Mouse (Mus musculus) embryonic facial prominence, embryonic 11.5 days (tissue): ENCODE data around the gene Tep1. TPM values are rescaled to one million over a fixed set of nuclear protein-coding genes. Genes with fewer than 3 reads are reported as not detected.
"Not testable (repeated sequence)": the region's sequence is repeated elsewhere in the genome, so short reads cannot be mapped to it uniquely, and the experiment has no call there.

Experiments
- ATAC-seq: fragments of 200-750 bp; cut with Nextera tagmentation; replicated peaks from 2 replicates; pipeline ENCODE4 v1.8.0; 2017; ENCODE audit warnings: low read depth; ENCODE audit not compliant: insufficient number of reproducible peaks, low FRiP score, low TSS enrichment
- DNase-seq: peaks from one replicate; pipeline ENCODE4 v3.0.0-alpha.2; 2015; ENCODE audit warnings: low spot score
- H3K27ac ChIP-seq: fragments of 300-500 bp; sonication (generic); replicated peaks from 2 replicates; pipeline ENCODE4 v1.5.1; 2014; ENCODE audit warnings: mild to moderate bottlenecking, low read depth, low read length, control low read depth
- H3K27me3 ChIP-seq: fragments of 300-500 bp; sonication (generic); 2 replicates; pipeline ENCODE4 v1.6.1; 2014; ENCODE audit warnings: mild to moderate bottlenecking, low read length, moderate library complexity, mixed read lengths; ENCODE audit not compliant: control insufficient read depth, insufficient read depth
- H3K36me3 ChIP-seq: fragments of 300-500 bp; sonication (generic); replicated peaks from 2 replicates; pipeline ENCODE4 v1.6.1; 2014; ENCODE audit warnings: low read depth, mild to moderate bottlenecking, low read length, moderate library complexity, mixed read lengths; ENCODE audit not compliant: control insufficient read depth, insufficient read depth
- H3K4me1 ChIP-seq: fragments of 300-500 bp; sonication (generic); 2 replicates; pipeline ENCODE4 v1.6.1; 2014; ENCODE audit warnings: low read length, mixed read lengths; ENCODE audit not compliant: control insufficient read depth, insufficient read depth
- H3K4me2 ChIP-seq: fragments of 300-500 bp; sonication (generic); 2 replicates; pipeline ENCODE4 v1.6.1; 2014; ENCODE audit warnings: low read depth, mild to moderate bottlenecking, control low read depth, low read length, moderate library complexity
- H3K4me3 ChIP-seq: fragments of 300-500 bp; sonication (generic); 2 replicates; pipeline ENCODE4 v1.5.1; 2014; ENCODE audit warnings: low read depth, low read length, control low read depth
- H3K9ac ChIP-seq: fragments of 300-500 bp; sonication (generic); replicated peaks from 2 replicates; pipeline ENCODE4 v1.6.1; 2014; ENCODE audit warnings: mild to moderate bottlenecking, control low read depth, low read length
- H3K9me3 ChIP-seq: fragments of 300-500 bp; sonication (generic); replicated peaks from 2 replicates; pipeline ENCODE4 v1.6.1; 2016; ENCODE audit warnings: mild to moderate bottlenecking, low read length, inconsistent platforms, mixed read lengths; ENCODE audit not compliant: control insufficient read depth
- WGBS: fragments of 180-500 bp; shearing (Covaris S2); extraction: QIAGEN DNeasy Blood & Tissue Kit; methylation state at CpG from one replicate; pipeline ENCODE4 v1.1.7; 2014; 5-methylcytosine and 5-hydroxymethylcytosine counted together
- polyA plus RNA-seq: library from polyadenylated mRNA; unstranded; fragments of >200 nt; fragmentation: Nextera tagmentation; extraction: Ambion mirVana; gene quantifications from 2 replicates; pipeline ENCODE4 v1.2.1, GENCODE M21; 2014

The Tep1 gene
- 5.3 and 5.5 TPM in 2 replicates for polyA plus RNA-seq

GRCm38 (mm10) chr14:50869889-50870804, at the start of gene Tep1:
Gene Tep1 (minus strand): TSS chr14:50870560.
- peak within 1 kb of the TSS; percentile 53 for H3K4me3 ChIP-seq
- H3K27ac ChIP-seq, result no peak within 1 kb of the TSS
- ATAC-seq (peak; percentile 91), DNase-seq (peak; percentile 63)
- no peaks in the 10 kb centered on the region for H3K9me3 ChIP-seq
- no peaks in the 10 kb centered on the region for H3K27me3 ChIP-seq
- peak within 1 kb of the TSS; percentile 71 for H3K9ac ChIP-seq
- H3K4me2 ChIP-seq, result peak within 1 kb of the TSS; percentile 65
- H3K36me3 ChIP-seq, result no peaks in the 10 kb centered on the region
- H3K4me1 ChIP-seq, result no peaks in the 10 kb centered on the region
- 7% methylated on average over 28 of the region's 32 CpGs for WGBS

DNA sequence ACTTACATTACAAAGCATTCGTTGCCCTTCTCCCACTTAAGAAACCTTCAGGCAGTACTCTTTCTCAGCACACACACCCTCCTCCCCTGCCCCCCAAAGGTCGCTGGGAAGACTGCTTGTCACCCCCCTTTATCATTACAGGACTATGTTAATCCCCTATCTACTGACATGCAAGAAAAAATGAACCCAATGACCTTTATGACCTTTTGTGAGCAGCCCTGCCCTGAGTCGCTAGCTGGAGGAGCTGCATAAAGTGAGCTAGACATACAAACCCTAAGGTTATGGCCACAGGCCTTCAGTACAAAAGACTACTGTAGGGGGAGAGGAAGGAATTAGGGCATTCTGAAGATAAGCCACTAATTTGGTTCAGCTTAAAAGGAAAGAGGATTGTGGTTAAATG, 41.0 kb upstream of the Tep1 start:
- H3K9me3 ChIP-seq, result no peaks in the 10 kb centered on the region
- H3K27me3 ChIP-seq, result no peaks in the 10 kb centered on the region
- 35% methylated on average over 3 of the region's 3 CpGs for WGBS
- no peak overlapping the region for H3K9ac ChIP-seq
- no peaks in the 10 kb centered on the region for H3K4me1 ChIP-seq
- no peak overlapping the region for H3K4me3 ChIP-seq
- no peak overlapping the region for H3K4me2 ChIP-seq
- no peak for DNase-seq
- no peak overlapping the region for H3K27ac ChIP-seq
- peaks cover 2% of the 10 kb centered on the region; the same call in 1 of the 2 replicates for H3K36me3 ChIP-seq
- ATAC-seq, result no peak

- no peaks in the 10 kb centered on the region for H3K9me3 ChIP-seq
- no peaks in the 10 kb centered on the region for H3K27me3 ChIP-seq
- no peak overlapping the region for H3K4me3 ChIP-seq
- 80% methylated on average over 4 of the region's 4 CpGs for WGBS
- H3K36me3 ChIP-seq, result no peaks in the 10 kb centered on the region
- DNase-seq, result no peak
- ATAC-seq, result no peak
- H3K9ac ChIP-seq, result no peak overlapping the region
- H3K4me2 ChIP-seq, result no peak overlapping the region
- no peak overlapping the region for H3K27ac ChIP-seq
- no peaks in the 10 kb centered on the region for H3K4me1 ChIP-seq
Measured at GRCm38 (mm10) chr14:50908126-50908525, 37.8 kb upstream of the Tep1 start.

GRCm38 (mm10) chr14:50905327-50905726, 35.0 kb upstream of the Tep1 start:
- H3K9ac ChIP-seq, H3K27me3 ChIP-seq, H3K36me3 ChIP-seq, DNase-seq, H3K9me3 ChIP-seq, H3K27ac ChIP-seq, H3K4me2 ChIP-seq, ATAC-seq, H3K4me3 ChIP-seq, H3K4me1 ChIP-seq: not testable (repeated sequence)

- Histone ChIP-seq H3K27ac (no peak overlapping the region), H3K36me3 (no peaks in the 10 kb centered on the region), H3K9ac (no peak overlapping the region), H3K4me1 (no peaks in the 10 kb centered on the region), H3K4me3 (no peak overlapping the region), H3K4me2 (no peak overlapping the region), H3K27me3 (no peaks in the 10 kb centered on the region), H3K9me3 (no peaks in the 10 kb centered on the region)
- WGBS, result 83% methylated on average over 4 of the region's 4 CpGs
- ATAC-seq (no peak), DNase-seq (no peak)
Measured at GRCm38 (mm10) chr14:50904828-50905129, 34.4 kb upstream of the Tep1 start.

- H3K27me3 ChIP-seq, result no peaks in the 10 kb centered on the region
- peak overlapping the region; percentile 35 for H3K4me3 ChIP-seq
- DNase-seq (peak; percentile 71), ATAC-seq (peak; percentile 82)
- H3K36me3 ChIP-seq, result no peaks in the 10 kb centered on the region
- 3% methylated on average over 26 of the region's 26 CpGs for WGBS
- H3K27ac ChIP-seq, result no peak overlapping the region
- peak overlapping the region; percentile 65 for H3K9ac ChIP-seq
- H3K4me1 ChIP-seq, result no peaks in the 10 kb centered on the region
- H3K9me3 ChIP-seq, result no peaks in the 10 kb centered on the region
- peak overlapping the region; percentile 70 for H3K4me2 ChIP-seq
Measured at GRCm38 (mm10) chr14:50903973-50904827, 33.8 kb upstream of the Tep1 start.

DNA sequence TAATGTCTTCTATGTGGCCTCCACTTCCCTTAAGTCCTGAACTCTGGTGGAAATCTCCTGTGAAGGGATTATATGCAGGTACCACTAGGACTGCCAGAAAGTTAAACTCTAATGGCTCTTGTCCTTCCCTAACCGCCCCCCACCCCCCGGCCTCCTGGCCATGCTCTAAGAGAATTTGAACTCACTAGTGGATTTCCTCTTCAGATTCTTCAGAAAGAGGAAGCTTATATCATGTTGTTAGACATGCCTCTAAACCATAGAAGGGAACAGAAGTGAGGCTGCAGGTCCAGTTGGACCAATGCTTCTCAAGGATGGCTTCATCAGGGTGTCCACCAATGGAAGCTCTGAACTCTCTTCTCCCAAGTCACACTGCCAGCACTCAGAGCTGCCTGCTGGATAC, 27.6 kb upstream of the Tep1 start:
- not testable (repeated sequence) for H3K4me2 ChIP-seq, H3K9ac ChIP-seq, H3K36me3 ChIP-seq, ATAC-seq, H3K4me3 ChIP-seq, H3K27ac ChIP-seq, H3K9me3 ChIP-seq, H3K27me3 ChIP-seq, H3K4me1 ChIP-seq, DNase-seq
- WGBS, result 89% methylated on average over 2 of the region's 2 CpGs

GRCm38 (mm10) chr14:50897374-50897765, 27.0 kb upstream of the Tep1 start, which contains the start of gene Klhl33:
Gene Klhl33 (minus strand): TSS chr14:50897507.
- Histone ChIP-seq H3K9ac (peak within 1 kb of the TSS; percentile 39), H3K36me3 (no peaks in the 10 kb centered on the region), H3K9me3 (no peaks in the 10 kb centered on the region), H3K4me1 (no peaks in the 10 kb centered on the region), H3K4me2 (peak within 1 kb of the TSS; percentile 71), H3K27me3 (no peaks in the 10 kb centered on the region), H3K4me3 (peak within 1 kb of the TSS; percentile 32), H3K27ac (no peak within 1 kb of the TSS)
- no peak for ATAC-seq
- 32% methylated on average over 7 of the region's 7 CpGs for WGBS
- no peak for DNase-seq
